Mouse (Mus musculus) hindbrain, embryonic 12.5 days (tissue): ENCODE data around the gene Glo1. TPM values are rescaled to one million over a fixed set of nuclear protein-coding genes. Genes with fewer than 3 reads are reported as not detected.

ENCODE experiments used
- ATAC-seq: fragments of 200-750 bp; cut with Nextera tagmentation; 2 replicates; pipeline ENCODE4 v1.8.0; 2017; ENCODE audit warnings: moderate TSS enrichment; ENCODE audit not compliant: low FRiP score
- H3K27ac ChIP-seq: fragments of 300-500 bp; sonication (generic); 2 replicates; pipeline ENCODE4 v1.5.1; 2016; ENCODE audit warnings: mild to moderate bottlenecking
- H3K27me3 ChIP-seq: fragments of 300-500 bp; sonication (generic); 2 replicates; pipeline ENCODE4 v1.6.1; 2016; ENCODE audit warnings: mild to moderate bottlenecking
- H3K36me3 ChIP-seq: fragments of 300-500 bp; sonication (generic); 2 replicates; pipeline ENCODE4 v1.6.1; 2016; ENCODE audit warnings: mild to moderate bottlenecking
- H3K4me1 ChIP-seq: fragments of 300-500 bp; sonication (generic); 2 replicates; pipeline ENCODE4 v1.6.1; 2016
- H3K4me2 ChIP-seq: fragments of 300-500 bp; sonication (generic); replicated peaks from 2 replicates; pipeline ENCODE4 v1.6.1; 2016; ENCODE audit warnings: mild to moderate bottlenecking
- H3K4me3 ChIP-seq: fragments of 300-500 bp; sonication (generic); 2 replicates; pipeline ENCODE4 v1.5.1; 2016; ENCODE audit warnings: mild to moderate bottlenecking
- H3K9ac ChIP-seq: fragments of 300-500 bp; sonication (generic); 2 replicates; pipeline ENCODE4 v1.6.1; 2016; ENCODE audit warnings: mild to moderate bottlenecking, moderate library complexity
- H3K9me3 ChIP-seq: fragments of 300-500 bp; sonication (generic); replicated peaks from 2 replicates; pipeline ENCODE4 v1.6.1; 2016; ENCODE audit warnings: mild to moderate bottlenecking
- whole genome bisulfite sequencing: fragments of 180-500 bp; shearing (Covaris S2); methylation state at CpG from one replicate; pipeline ENCODE4 v1.1.7; 2016; 5-methylcytosine and 5-hydroxymethylcytosine counted together
- polyA plus RNA-seq: library from polyadenylated mRNA; unstranded; fragments of >200 nt; fragmentation: Nextera tagmentation; extraction: Ambion mirVana; gene quantifications from 2 replicates; pipeline ENCODE4 v1.2.1, GENCODE M21; 2016

Gene Glo1
- polyA plus RNA-seq, 1 experiment from 2014 or later: 186 TPM

GRCm38 (mm10) chr17:30597786-30598185, 28.9 kb downstream of the Glo1 start:
- H3K9ac ChIP-seq: no peak overlapping the region
- no peak overlapping the region for H3K27ac ChIP-seq
- peaks cover 5% of the 10 kb centered on the region; the same call in 1 of the 2 replicates for H3K4me1 ChIP-seq
- H3K27me3 ChIP-seq: no peaks in the 10 kb centered on the region
- no peak overlapping the region for H3K4me3 ChIP-seq
- H3K4me2 ChIP-seq: no peak overlapping the region
- no peak for ATAC-seq
- H3K36me3 ChIP-seq: peaks cover 42% of the 10 kb centered on the region
- 91% methylated on average over 9 of the region's 9 CpGs for WGBS
- H3K9me3 ChIP-seq: 0 out of 2 replicates have a peak, but pooled peaks cover 3% of the 10 kb centered on the region

- no peak for ATAC-seq
- Histone ChIP-seq H3K27ac (peak overlapping the region; percentile 31; the same call in 1 of the 2 replicates), H3K4me1 (peaks cover 10% of the 10 kb centered on the region), H3K27me3 (no peaks in the 10 kb centered on the region), H3K9me3 (0 out of 2 replicates have a peak, but pooled peaks cover 3% of the 10 kb centered on the region), H3K36me3 (peaks cover 37% of the 10 kb centered on the region), H3K4me2 (no peak overlapping the region), H3K4me3 (no peak overlapping the region), H3K9ac (no peak overlapping the region)
- WGBS: 57% methylated on average over 6 of the region's 6 CpGs
Measured at GRCm38 (mm10) chr17:30594846-30595245, 31.8 kb downstream of the Glo1 start.

- ATAC-seq: 0 out of 2 replicates have a peak, but pooled peaks have one; percentile 46
- 43% methylated on average over 5 of the region's 5 CpGs for WGBS
- no peaks in the 10 kb centered on the region for H3K27me3 ChIP-seq
- H3K9me3 ChIP-seq: 0 out of 2 replicates have a peak, but pooled peaks cover 3% of the 10 kb centered on the region
- peaks cover 34% of the 10 kb centered on the region for H3K36me3 ChIP-seq
- peaks cover 10% of the 10 kb centered on the region for H3K4me1 ChIP-seq
- no peak overlapping the region for H3K9ac ChIP-seq
- peak overlapping the region; percentile 31; the same call in 1 of the 2 replicates for H3K27ac ChIP-seq
- H3K4me3 ChIP-seq: no peak overlapping the region
- no peak overlapping the region for H3K4me2 ChIP-seq
Measured at GRCm38 (mm10) chr17:30594407-30594806, 32.3 kb downstream of the Glo1 start.

- H3K4me3 ChIP-seq: no peak overlapping the region
- no peak overlapping the region for H3K27ac ChIP-seq
- no peak overlapping the region for H3K9ac ChIP-seq
- ATAC-seq: no peak
- 48% methylated on average over 17 of the region's 17 CpGs for WGBS
- 0 out of 2 replicates have a peak overlapping the region, but pooled peaks have one; percentile 7 for H3K4me2 ChIP-seq
- peaks cover 12% of the 10 kb centered on the region for H3K36me3 ChIP-seq
- H3K27me3 ChIP-seq: no peaks in the 10 kb centered on the region
- peaks cover 10% of the 10 kb centered on the region for H3K4me1 ChIP-seq
- H3K9me3 ChIP-seq: no peaks in the 10 kb centered on the region
Measured at GRCm38 (mm10) chr17:30590417-30591198, 36.1 kb downstream of the Glo1 start.

- H3K9me3 ChIP-seq: no peaks in the 10 kb centered on the region
- no peaks in the 10 kb centered on the region for H3K4me1 ChIP-seq
- WGBS: 80% methylated on average over 2 of the region's 2 CpGs
- no peak overlapping the region for H3K4me2 ChIP-seq
- no peak for ATAC-seq
- no peak overlapping the region for H3K27ac ChIP-seq
- no peak overlapping the region for H3K4me3 ChIP-seq
- H3K36me3 ChIP-seq: no peaks in the 10 kb centered on the region
- H3K27me3 ChIP-seq: no peaks in the 10 kb centered on the region
- no peak overlapping the region for H3K9ac ChIP-seq
Measured at GRCm38 (mm10) chr17:30583258-30584001, 43.2 kb downstream of the Glo1 start.

- H3K27me3 ChIP-seq: no peaks in the 10 kb centered on the region
- no peak overlapping the region for H3K4me2 ChIP-seq
- H3K36me3 ChIP-seq: no peaks in the 10 kb centered on the region
- no peak overlapping the region for H3K9ac ChIP-seq
- 87% methylated on average over 3 of the region's 3 CpGs for WGBS
- no peak for ATAC-seq
- H3K9me3 ChIP-seq: no peaks in the 10 kb centered on the region
- peaks cover 5% of the 10 kb centered on the region; the same call in 1 of the 2 replicates for H3K4me1 ChIP-seq
- H3K4me3 ChIP-seq: no peak overlapping the region
- H3K27ac ChIP-seq: no peak overlapping the region
Measured at GRCm38 (mm10) chr17:30582313-30582712, 44.4 kb downstream of the Glo1 start.

GRCm38 (mm10) chr17:30581201-30581600, 45.5 kb downstream of the Glo1 start:
- WGBS: 88% methylated on average over 6 of the region's 6 CpGs
- H3K27me3 ChIP-seq: no peaks in the 10 kb centered on the region
- H3K36me3 ChIP-seq: no peaks in the 10 kb centered on the region
- no peaks in the 10 kb centered on the region for H3K9me3 ChIP-seq
- no peak overlapping the region for H3K9ac ChIP-seq
- peaks cover 11% of the 10 kb centered on the region for H3K4me1 ChIP-seq
- H3K4me2 ChIP-seq: no peak overlapping the region
- H3K4me3 ChIP-seq: no peak overlapping the region
- no peak overlapping the region for H3K27ac ChIP-seq
- ATAC-seq: no peak

- Histone ChIP-seq H3K9me3 (no peaks in the 10 kb centered on the region), H3K27ac (no peak overlapping the region), H3K4me2 (no peak overlapping the region), H3K27me3 (no peaks in the 10 kb centered on the region), H3K4me3 (no peak overlapping the region), H3K9ac (no peak overlapping the region), H3K4me1 (peaks cover 11% of the 10 kb centered on the region), H3K36me3 (no peaks in the 10 kb centered on the region)
- 65% methylated on average over 1 of the region's 1 CpGs for WGBS
- ATAC-seq: no peak
Measured at GRCm38 (mm10) chr17:30580781-30581180, 45.9 kb downstream of the Glo1 start.

GRCm38 (mm10) chr17:30576946-30577345, 49.7 kb downstream of the Glo1 start:
- peak overlapping the region; percentile 68 for H3K4me3 ChIP-seq
- H3K9me3 ChIP-seq: no peaks in the 10 kb centered on the region
- ATAC-seq: no peak
- no peaks in the 10 kb centered on the region for H3K36me3 ChIP-seq
- H3K4me2 ChIP-seq: peak overlapping the region; percentile 71
- H3K4me1 ChIP-seq: peaks cover 22% of the 10 kb centered on the region
- WGBS: 70% methylated on average over 12 of the region's 12 CpGs
- no peaks in the 10 kb centered on the region for H3K27me3 ChIP-seq
- peak overlapping the region; percentile 88; the same call in 1 of the 2 replicates for H3K27ac ChIP-seq
- H3K9ac ChIP-seq: peak overlapping the region; percentile 84

GRCm38 (mm10) chr17:30575941-30576773, 50.5 kb downstream of the Glo1 start, which contains the start of gene Btbd9:
Btbd9 (minus strand) TSS chr17:30576488.
- H3K27ac ChIP-seq: peak within 1 kb of the TSS; percentile 88
- no peaks in the 10 kb centered on the region for H3K36me3 ChIP-seq
- WGBS: under 1% methylated on average over 78 of the region's 94 CpGs
- H3K4me2 ChIP-seq: peak within 1 kb of the TSS; percentile 71
- ATAC-seq: peak; percentile 94
- no peaks in the 10 kb centered on the region for H3K27me3 ChIP-seq
- H3K4me3 ChIP-seq: peak within 1 kb of the TSS; percentile 68
- no peaks in the 10 kb centered on the region for H3K9me3 ChIP-seq
- H3K4me1 ChIP-seq: peaks cover 22% of the 10 kb centered on the region
- H3K9ac ChIP-seq: peak within 1 kb of the TSS; percentile 84

- peak overlapping the region; percentile 68 for H3K4me3 ChIP-seq
- H3K4me2 ChIP-seq: peak overlapping the region; percentile 71
- H3K27ac ChIP-seq: peak overlapping the region; percentile 88
- no peaks in the 10 kb centered on the region for H3K9me3 ChIP-seq
- no peak; the same call in 1 of the 2 replicates for ATAC-seq
- no peaks in the 10 kb centered on the region for H3K36me3 ChIP-seq
- H3K4me1 ChIP-seq: peaks cover 22% of the 10 kb centered on the region
- 8% methylated on average over 35 of the region's 35 CpGs for WGBS
- peak overlapping the region; percentile 84 for H3K9ac ChIP-seq
- H3K27me3 ChIP-seq: no peaks in the 10 kb centered on the region
Measured at GRCm38 (mm10) chr17:30575121-30575904, 51.4 kb downstream of the Glo1 start.
